Mouse (Mus musculus): ENCODE results near the gene Cdyl. TPM values are rescaled to one million over a fixed set of nuclear protein-coding genes. Genes with fewer than 3 reads are reported as not detected.

Cdyl gene
- polyA plus RNA-seq, 1 experiment = 5.5 TPM

- TF ChIP-seq POLR2A (IDR thresholded peaks at IDR 0.05; ENCODE audit: borderline replicate concordance, extremely low read depth, low read depth, low read length) = no peak
- TF ChIP-seq CTCF (IDR thresholded peaks at IDR 0.05; ENCODE audit: insufficient read depth, low read length) = no peak
- Histone ChIP-seq H3K4me1 (ENCODE audit: control insufficient read depth, insufficient read depth, low read length) (no peaks in the 10 kb centered on the region), H3K4me3 (replicated peaks; ENCODE audit: extremely low read depth, low read depth, low read length) (no peak overlapping the region)
- no peak for DNase-seq
- WGBS = 53% methylated on average over 1 of the region's 1 CpGs
Observed at GRCm38 (mm10) chr13:35647132-35647823, 12.4 kb upstream of the Cdyl start.

GRCm38 (mm10) chr13:35650284-35650872, 9.3 kb upstream of the Cdyl start:
- no peaks in the 10 kb centered on the region for H3K4me1 ChIP-seq (ENCODE audit: control insufficient read depth, insufficient read depth, low read length)
- 78% methylated on average over 11 of the region's 11 CpGs for WGBS
- no peak for TF ChIP-seq POLR2A (IDR thresholded peaks at IDR 0.05; ENCODE audit: borderline replicate concordance, extremely low read depth, low read depth, low read length)
- TF ChIP-seq CTCF (IDR thresholded peaks at IDR 0.05; ENCODE audit: insufficient read depth, low read length) = no peak
- H3K4me3 ChIP-seq (replicated peaks; ENCODE audit: extremely low read depth, low read depth, low read length) = no peak overlapping the region
- no peak for DNase-seq

GRCm38 (mm10) chr13:35652851-35653250, 6.8 kb upstream of the Cdyl start:
- Histone ChIP-seq H3K4me3 (replicated peaks; ENCODE audit: extremely low read depth, low read depth, low read length) (no peak overlapping the region), H3K4me1 (ENCODE audit: control insufficient read depth, insufficient read depth, low read length) (no peaks in the 10 kb centered on the region)
- WGBS = 72% methylated on average over 4 of the region's 4 CpGs
- no peak for DNase-seq
- TF ChIP-seq POLR2A (IDR thresholded peaks at IDR 0.05; ENCODE audit: borderline replicate concordance, extremely low read depth, low read depth, low read length) = no peak
- TF ChIP-seq CTCF (IDR thresholded peaks at IDR 0.05; ENCODE audit: insufficient read depth, low read length) = no peak

GRCm38 (mm10) chr13:35656853-35657252, 2.8 kb upstream of the Cdyl start:
- TF ChIP-seq CTCF (IDR thresholded peaks at IDR 0.05; ENCODE audit: insufficient read depth, low read length) (no peak), POLR2A (IDR thresholded peaks at IDR 0.05; ENCODE audit: borderline replicate concordance, extremely low read depth, low read depth, low read length) (no peak)
- no peak for DNase-seq
- H3K4me3 ChIP-seq (replicated peaks; ENCODE audit: extremely low read depth, low read depth, low read length) = no peak overlapping the region
- WGBS = 80% methylated on average over 2 of the region's 2 CpGs
- H3K4me1 ChIP-seq (ENCODE audit: control insufficient read depth, insufficient read depth, low read length) = no peaks in the 10 kb centered on the region

- Histone ChIP-seq H3K4me3 (replicated peaks; ENCODE audit: extremely low read depth, low read depth, low read length) (no peak overlapping the region), H3K4me1 (ENCODE audit: control insufficient read depth, insufficient read depth, low read length) (no peaks in the 10 kb centered on the region)
- no peak for TF ChIP-seq CTCF (IDR thresholded peaks at IDR 0.05; ENCODE audit: insufficient read depth, low read length)
- TF ChIP-seq POLR2A (IDR thresholded peaks at IDR 0.05; ENCODE audit: borderline replicate concordance, extremely low read depth, low read depth, low read length) = no peak
- DNase-seq = no peak
- 72% methylated on average over 3 of the region's 3 CpGs for WGBS
Observed at GRCm38 (mm10) chr13:35665456-35665855, 5.8 kb downstream of the Cdyl start.

- WGBS = 50% methylated on average over 4 of the region's 4 CpGs
- H3K4me3 ChIP-seq (replicated peaks; ENCODE audit: extremely low read depth, low read depth, low read length) = no peak overlapping the region
- H3K4me1 ChIP-seq (ENCODE audit: control insufficient read depth, insufficient read depth, low read length) = no peaks in the 10 kb centered on the region
- DNase-seq = no peak
- TF ChIP-seq CTCF (IDR thresholded peaks at IDR 0.05; ENCODE audit: insufficient read depth, low read length) = no peak
- TF ChIP-seq POLR2A (IDR thresholded peaks at IDR 0.05; ENCODE audit: borderline replicate concordance, extremely low read depth, low read depth, low read length) = no peak
Observed at GRCm38 (mm10) chr13:35669910-35670469, 10.4 kb downstream of the Cdyl start.

GRCm38 (mm10) chr13:35670875-35671274, 11.2 kb downstream of the Cdyl start:
- no peak for DNase-seq
- H3K4me1 ChIP-seq (ENCODE audit: control insufficient read depth, insufficient read depth, low read length) = no peaks in the 10 kb centered on the region
- no peak overlapping the region for H3K4me3 ChIP-seq (replicated peaks; ENCODE audit: extremely low read depth, low read depth, low read length)
- TF ChIP-seq POLR2A (IDR thresholded peaks at IDR 0.05; ENCODE audit: borderline replicate concordance, extremely low read depth, low read depth, low read length) (no peak), CTCF (IDR thresholded peaks at IDR 0.05; ENCODE audit: insufficient read depth, low read length) (no peak)
- 81% methylated on average over 4 of the region's 4 CpGs for WGBS

- DNase-seq = no peak
- WGBS = 100% methylated on average over 1 of the region's 1 CpGs
- TF ChIP-seq CTCF (IDR thresholded peaks at IDR 0.05; ENCODE audit: insufficient read depth, low read length) (no peak), POLR2A (IDR thresholded peaks at IDR 0.05; ENCODE audit: borderline replicate concordance, extremely low read depth, low read depth, low read length) (no peak)
- Histone ChIP-seq H3K4me3 (replicated peaks; ENCODE audit: extremely low read depth, low read depth, low read length) (no peak overlapping the region), H3K4me1 (ENCODE audit: control insufficient read depth, insufficient read depth, low read length) (no peaks in the 10 kb centered on the region)
Observed at GRCm38 (mm10) chr13:35676921-35677320, 17.3 kb downstream of the Cdyl start.

- TF ChIP-seq CTCF (IDR thresholded peaks at IDR 0.05; ENCODE audit: insufficient read depth, low read length) (no peak), POLR2A (IDR thresholded peaks at IDR 0.05; ENCODE audit: borderline replicate concordance, extremely low read depth, low read depth, low read length) (no peak)
- no peaks in the 10 kb centered on the region for H3K4me1 ChIP-seq (ENCODE audit: control insufficient read depth, insufficient read depth, low read length)
- H3K4me3 ChIP-seq (replicated peaks; ENCODE audit: extremely low read depth, low read depth, low read length) = no peak overlapping the region
- DNase-seq = no peak
- 60% methylated on average over 7 of the region's 7 CpGs for WGBS
Observed at GRCm38 (mm10) chr13:35677433-35678051, 17.9 kb downstream of the Cdyl start.

Data from lung, adult 2 months (tissue).